Mouse (Mus musculus) megakaryocyte, adult 5-6 weeks (primary cell): ENCODE measurements at regions not wholly inside any gene's neighbourhood (a gene's known extent, or its start where the extent isn't known, plus 50 kb on each side); places are given as distances from the start of the nearest gene placed in this dataset.

ENCODE experiments used
- ATAC-seq: 2 replicates; pipeline ENCODE4 v1.8.0; 2016; ENCODE audit warnings: mild to moderate bottlenecking, inconsistent platforms; ENCODE audit not compliant: poor library complexity, severe bottlenecking

- peak; percentile 57 for ATAC-seq
These were observed 238.1 kb upstream of the Ccdc122 start for GRCm38 (mm10) chr14:76798488-76798887.

- no peak for ATAC-seq
These were observed 239.1 kb upstream of the Ccdc122 start for GRCm38 (mm10) chr14:76797518-76797917.

GRCm38 (mm10) chr14:76791811-76792571 lies 235.3 kb upstream of the Serp2 start:
- no peak for ATAC-seq

- no peak for ATAC-seq
These were observed 232.7 kb upstream of the Serp2 start for GRCm38 (mm10) chr14:76789376-76789775.

- ATAC-seq = peak; percentile 76
These were observed 230.9 kb upstream of the Serp2 start for GRCm38 (mm10) chr14:76787601-76788000.

- ATAC-seq = no peak
These were observed 229.5 kb upstream of the Serp2 start for GRCm38 (mm10) chr14:76786214-76786613.

GRCm38 (mm10) chr14:76781524-76781880 lies 224.8 kb upstream of the Serp2 start:
- peak; percentile 41 for ATAC-seq

- ATAC-seq = peak; percentile 66
These were observed 224.2 kb upstream of the Serp2 start for GRCm38 (mm10) chr14:76780572-76781523.

- peak; percentile 11; the same call in 1 of the 2 replicates for ATAC-seq
These were observed 222.1 kb upstream of the Serp2 start for GRCm38 (mm10) chr14:76778541-76779399.

- ATAC-seq = no peak
These were observed 218.8 kb upstream of the Serp2 start for GRCm38 (mm10) chr14:76775387-76775924.

GRCm38 (mm10) chr14:76772781-76773438 lies 216.2 kb upstream of the Serp2 start:
- ATAC-seq = no peak

- ATAC-seq = no peak
These were observed 213.4 kb upstream of the Serp2 start for GRCm38 (mm10) chr14:76770106-76770505.

GRCm38 (mm10) chr14:76767301-76767700 lies 210.6 kb upstream of the Serp2 start:
- no peak for ATAC-seq

GRCm38 (mm10) chr14:76766186-76766713 lies 209.6 kb upstream of the Serp2 start:
- ATAC-seq = no peak

GRCm38 (mm10) chr14:76765094-76765504 lies 208.4 kb upstream of the Serp2 start:
- ATAC-seq = no peak

GRCm38 (mm10) chr14:76764390-76764796 lies 207.7 kb upstream of the Serp2 start:
- ATAC-seq = peak; percentile 45

- ATAC-seq = no peak
These were observed 206.8 kb upstream of the Serp2 start for GRCm38 (mm10) chr14:76763539-76763938.

- no peak for ATAC-seq
These were observed 206.1 kb upstream of the Serp2 start for GRCm38 (mm10) chr14:76762777-76763176.

GRCm38 (mm10) chr14:76761691-76762090 lies 205.0 kb upstream of the Serp2 start:
- ATAC-seq = no peak

GRCm38 (mm10) chr14:76761274-76761673 lies 204.6 kb upstream of the Serp2 start:
- no peak for ATAC-seq
